Mouse (Mus musculus) kidney, postnatal 4 days (tissue): ENCODE results near the gene Nacc2.

Source experiments
- DNase-seq, 2 experiments: peaks; one replicate each; pipeline ENCODE4 v3.0.0; 2021; ENCODE audit warnings: mixed read lengths in 2 of 2

The Nacc2 gene

GRCm38 (mm10) chr2:26123079-26123648 lies at the start of gene Nacc2:
Gene Nacc2 (minus strand): TSS chr2:26123220.
- peak in 1 of 2 experiments; percentile 46 for DNase-seq

- no peak for DNase-seq
Measured at GRCm38 (mm10) chr2:26172166-26172565, 49.1 kb upstream of the Nacc2 start.

- no peak for DNase-seq
Measured at GRCm38 (mm10) chr2:26170376-26170775, 47.4 kb upstream of the Nacc2 start.

- no peak for DNase-seq
Measured at GRCm38 (mm10) chr2:26168843-26169579, 46.0 kb upstream of the Nacc2 start.

GRCm38 (mm10) chr2:26166890-26167289 lies 43.9 kb upstream of the Nacc2 start:
- DNase-seq = no peak

GRCm38 (mm10) chr2:26158064-26158463 lies 35.0 kb upstream of the Nacc2 start:
- no peak for DNase-seq

- no peak for DNase-seq
Measured at GRCm38 (mm10) chr2:26156191-26156977, 33.4 kb upstream of the Nacc2 start.

- no peak for DNase-seq
Measured at GRCm38 (mm10) chr2:26155737-26156136, 32.7 kb upstream of the Nacc2 start.

- DNase-seq = no peak
Measured at GRCm38 (mm10) chr2:26154586-26154985, 31.6 kb upstream of the Nacc2 start.

- peak in 1 of 2 experiments; percentile 43 for DNase-seq
Measured at GRCm38 (mm10) chr2:26153909-26154340, 30.9 kb upstream of the Nacc2 start.

- DNase-seq = peak; percentile 78 to 79
Measured at GRCm38 (mm10) chr2:26153295-26153694, 30.3 kb upstream of the Nacc2 start.

- no peak for DNase-seq
Measured at GRCm38 (mm10) chr2:26147706-26148370, 24.8 kb upstream of the Nacc2 start.

- DNase-seq = no peak
Measured at GRCm38 (mm10) chr2:26146337-26147042, 23.5 kb upstream of the Nacc2 start.

GRCm38 (mm10) chr2:26145113-26145512 lies 22.1 kb upstream of the Nacc2 start:
- DNase-seq = no peak

GRCm38 (mm10) chr2:26144331-26144730 lies 21.3 kb upstream of the Nacc2 start:
- peak in 1 of 2 experiments; percentile 27 for DNase-seq

- DNase-seq = no peak
Measured at GRCm38 (mm10) chr2:26143556-26143955, 20.5 kb upstream of the Nacc2 start.

- no peak for DNase-seq
Measured at GRCm38 (mm10) chr2:26142986-26143385, 20.0 kb upstream of the Nacc2 start.

- DNase-seq = peak; percentile 88 to 91
Measured at GRCm38 (mm10) chr2:26141893-26142635, 19.0 kb upstream of the Nacc2 start.

- DNase-seq = peak in 1 of 2 experiments; percentile 27
Measured at GRCm38 (mm10) chr2:26140903-26141302, 17.9 kb upstream of the Nacc2 start.

GRCm38 (mm10) chr2:26140292-26140819 lies 17.3 kb upstream of the Nacc2 start:
- DNase-seq = peak; percentile 100

GRCm38 (mm10) chr2:26139545-26140206 lies 16.7 kb upstream of the Nacc2 start:
- peak; percentile 77 to 87 for DNase-seq
